Mouse (Mus musculus) lung, embryonic 15.5 days (tissue): ENCODE measurements around the gene Vps8. TPM values are rescaled to one million over a fixed set of nuclear protein-coding genes. Genes with fewer than 3 reads are reported as not detected.
A peak's percentile ranks its signal among the peaks of the same experiment; 100 is the strongest.

Experiments
- ATAC-seq: fragments of 200-750 bp; cut with Nextera tagmentation; 2 replicates; pipeline ENCODE4 v1.8.0; 2017; ENCODE audit warnings: moderate number of reproducible peaks, borderline replicate concordance; ENCODE audit not compliant: low FRiP score, low TSS enrichment; ENCODE audit errors: extremely low read depth
- H3K27ac ChIP-seq: fragments of 300-500 bp; sonication (generic); 2 replicates; pipeline ENCODE4 v1.5.1; 2015; ENCODE audit warnings: moderate library complexity, mild to moderate bottlenecking, inconsistent platforms
- H3K27me3 ChIP-seq: fragments of 300-500 bp; sonication (generic); 2 replicates; pipeline ENCODE4 v1.6.1; 2015; ENCODE audit warnings: inconsistent platforms
- H3K36me3 ChIP-seq: fragments of 300-500 bp; sonication (generic); 2 replicates; pipeline ENCODE4 v1.6.1; 2015; ENCODE audit warnings: inconsistent platforms
- H3K4me1 ChIP-seq: fragments of 300-500 bp; sonication (generic); 2 replicates; pipeline ENCODE4 v1.6.1; 2015; ENCODE audit warnings: inconsistent platforms
- H3K4me2 ChIP-seq: fragments of 300-500 bp; sonication (generic); 2 replicates; pipeline ENCODE4 v1.6.1; 2015; ENCODE audit warnings: inconsistent platforms, mild to moderate bottlenecking, moderate library complexity
- H3K4me3 ChIP-seq: fragments of 300-500 bp; sonication (generic); 2 replicates; pipeline ENCODE4 v1.5.1; 2015; ENCODE audit warnings: mild to moderate bottlenecking, inconsistent platforms
- H3K9ac ChIP-seq: fragments of 300-500 bp; sonication (generic); 2 replicates; pipeline ENCODE4 v1.6.1; 2015; ENCODE audit warnings: inconsistent platforms
- H3K9me3 ChIP-seq: fragments of 300-500 bp; sonication (generic); 2 replicates; pipeline ENCODE4 v1.6.1; 2016; ENCODE audit warnings: inconsistent platforms
- WGBS: fragments of 180-500 bp; shearing (Covaris S2); methylation state at CpG from one replicate; pipeline ENCODE4 v1.1.7; 2015; 5-methylcytosine and 5-hydroxymethylcytosine counted together
- polyA plus RNA-seq: library from polyadenylated mRNA; unstranded; fragments of >200 nt; fragmentation: Nextera tagmentation; extraction: Ambion mirVana; gene quantifications from 2 replicates; pipeline ENCODE4 v1.2.1, GENCODE M21; 2015

Gene Vps8
- polyA plus RNA-seq, 1 experiment from 2014 or later = 14.3 TPM

DNA sequence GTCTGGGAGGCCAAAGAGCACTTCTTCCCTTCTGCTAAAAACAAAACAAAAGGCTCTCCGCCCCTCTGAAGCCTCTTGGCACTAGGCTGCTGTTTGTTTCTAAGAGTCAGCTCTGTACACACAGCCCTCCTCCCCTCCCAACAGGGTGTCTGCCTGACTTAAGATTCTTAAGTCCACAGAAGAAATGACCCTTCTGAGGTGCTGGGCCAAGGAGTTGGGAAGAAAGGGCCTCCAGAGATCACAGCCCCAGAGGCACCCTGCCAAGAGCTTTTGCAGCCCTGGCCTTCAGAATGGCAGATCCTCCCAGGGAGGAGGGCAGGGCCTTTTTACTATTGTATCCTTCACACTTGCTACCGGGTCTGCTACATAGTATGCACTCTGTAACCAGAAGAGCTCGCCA lies 33.6 kb upstream of the Vps8 start:
- no peak overlapping the region for H3K9ac ChIP-seq
- 17% methylated on average over 3 of the region's 3 CpGs for WGBS
- no peaks in the 10 kb centered on the region for H3K27me3 ChIP-seq
- peaks cover 58% of the 10 kb centered on the region for H3K4me1 ChIP-seq
- no peaks in the 10 kb centered on the region for H3K9me3 ChIP-seq
- ATAC-seq = peak; percentile 60; the same call in 1 of the 2 replicates
- peak overlapping the region; percentile 49 for H3K27ac ChIP-seq
- no peak overlapping the region for H3K4me3 ChIP-seq
- no peak overlapping the region for H3K4me2 ChIP-seq
- H3K36me3 ChIP-seq = no peaks in the 10 kb centered on the region

DNA sequence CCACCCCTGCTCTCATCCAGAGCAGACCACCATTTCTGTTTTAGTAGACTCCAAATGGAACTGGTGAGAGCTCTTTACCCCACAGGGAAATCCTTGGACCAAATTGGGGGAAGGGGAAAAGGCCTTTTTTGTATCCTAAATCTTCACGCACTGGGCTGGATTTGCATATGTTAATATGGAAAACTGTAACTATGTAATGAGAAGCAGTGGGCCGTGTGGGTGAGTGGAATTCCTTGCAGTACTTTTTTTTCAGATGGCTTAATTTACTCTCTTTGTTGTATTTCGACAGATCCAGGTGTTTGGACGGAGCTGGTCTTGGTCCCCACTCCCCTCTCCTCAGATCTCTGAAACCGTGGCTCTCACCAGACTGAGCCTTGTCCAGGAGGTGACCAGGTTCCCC lies 32.2 kb upstream of the Vps8 start:
- Histone ChIP-seq H3K9me3 (no peaks in the 10 kb centered on the region), H3K9ac (no peak overlapping the region), H3K27me3 (no peaks in the 10 kb centered on the region), H3K36me3 (no peaks in the 10 kb centered on the region), H3K27ac (0 out of 2 replicates have a peak overlapping the region, but pooled peaks have one; percentile 16), H3K4me3 (no peak overlapping the region), H3K4me1 (peaks cover 48% of the 10 kb centered on the region), H3K4me2 (no peak overlapping the region)
- WGBS = 67% methylated on average over 5 of the region's 5 CpGs
- ATAC-seq = no peak

GRCm38 (mm10) chr16:21392099-21392498 lies 30.8 kb upstream of the Vps8 start:
- 67% methylated on average over 6 of the region's 6 CpGs for WGBS
- H3K4me3 ChIP-seq = no peak overlapping the region
- H3K9ac ChIP-seq = no peak overlapping the region
- no peak for ATAC-seq
- H3K27me3 ChIP-seq = no peaks in the 10 kb centered on the region
- H3K27ac ChIP-seq = peak overlapping the region; percentile 63
- H3K4me1 ChIP-seq = peaks cover 36% of the 10 kb centered on the region
- H3K36me3 ChIP-seq = no peaks in the 10 kb centered on the region
- no peak overlapping the region for H3K4me2 ChIP-seq
- no peaks in the 10 kb centered on the region for H3K9me3 ChIP-seq

GRCm38 (mm10) chr16:21392517-21393112 lies 30.3 kb upstream of the Vps8 start:
- Histone ChIP-seq H3K4me1 (peaks cover 33% of the 10 kb centered on the region), H3K9me3 (no peaks in the 10 kb centered on the region), H3K4me2 (no peak overlapping the region), H3K27me3 (no peaks in the 10 kb centered on the region), H3K36me3 (no peaks in the 10 kb centered on the region), H3K27ac (peak overlapping the region; percentile 63), H3K4me3 (no peak overlapping the region), H3K9ac (no peak overlapping the region)
- peak; percentile 64 for ATAC-seq
- WGBS = 45% methylated on average over 9 of the region's 9 CpGs

DNA sequence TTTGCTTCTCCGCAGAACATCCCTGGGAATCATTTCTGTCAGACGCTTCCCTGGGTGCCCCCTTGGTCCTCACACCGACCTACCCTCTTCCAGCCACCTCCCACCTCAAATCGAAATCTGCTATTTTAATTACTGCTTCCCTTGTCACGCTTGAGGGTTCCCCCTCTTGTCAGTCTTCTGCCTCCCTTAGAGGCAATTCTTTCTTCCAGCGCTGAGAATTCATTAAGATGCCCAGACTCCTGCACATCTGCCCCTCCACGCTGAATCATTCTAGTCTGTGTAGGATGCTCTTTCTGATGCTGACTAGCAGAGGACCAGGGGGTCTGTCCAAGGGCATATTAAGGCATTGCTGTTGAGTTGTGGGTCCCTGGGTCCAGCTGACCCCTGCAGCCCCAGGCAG lies 27.4 kb upstream of the Vps8 start:
- 61% methylated on average over 7 of the region's 7 CpGs for WGBS
- Histone ChIP-seq H3K27ac (no peak overlapping the region), H3K9ac (no peak overlapping the region), H3K36me3 (no peaks in the 10 kb centered on the region), H3K4me2 (no peak overlapping the region), H3K9me3 (no peaks in the 10 kb centered on the region), H3K4me3 (no peak overlapping the region), H3K27me3 (no peaks in the 10 kb centered on the region), H3K4me1 (peaks cover 27% of the 10 kb centered on the region)
- ATAC-seq = no peak

DNA sequence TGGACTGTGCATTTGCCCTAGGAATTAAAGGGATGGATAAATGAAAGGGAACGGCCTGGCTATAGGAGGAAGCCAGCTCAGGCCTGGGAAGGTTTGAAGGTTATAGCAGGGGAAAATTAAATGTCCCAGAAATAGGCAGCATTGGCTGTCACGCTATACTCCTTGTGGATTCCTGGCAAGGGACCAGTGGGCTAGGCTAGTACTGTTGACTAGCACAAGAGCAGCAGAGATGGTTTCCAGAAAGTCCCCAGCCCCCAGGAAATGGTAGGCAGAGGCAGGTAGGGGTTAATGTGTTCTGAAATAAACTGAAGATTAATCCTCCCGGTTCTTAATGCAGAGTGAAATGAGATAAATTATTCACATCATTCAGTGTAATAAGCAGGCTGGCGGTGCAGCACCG lies 25.2 kb upstream of the Vps8 start:
- Histone ChIP-seq H3K36me3 (no peaks in the 10 kb centered on the region), H3K4me3 (no peak overlapping the region), H3K9ac (no peak overlapping the region), H3K27ac (no peak overlapping the region), H3K27me3 (no peaks in the 10 kb centered on the region), H3K4me1 (peaks cover 21% of the 10 kb centered on the region), H3K4me2 (no peak overlapping the region), H3K9me3 (no peaks in the 10 kb centered on the region)
- 46% methylated on average over 5 of the region's 5 CpGs for WGBS
- no peak for ATAC-seq

GRCm38 (mm10) chr16:21398345-21399051 lies 24.4 kb upstream of the Vps8 start:
- Histone ChIP-seq H3K9ac (no peak overlapping the region), H3K27me3 (no peaks in the 10 kb centered on the region)

DNA sequence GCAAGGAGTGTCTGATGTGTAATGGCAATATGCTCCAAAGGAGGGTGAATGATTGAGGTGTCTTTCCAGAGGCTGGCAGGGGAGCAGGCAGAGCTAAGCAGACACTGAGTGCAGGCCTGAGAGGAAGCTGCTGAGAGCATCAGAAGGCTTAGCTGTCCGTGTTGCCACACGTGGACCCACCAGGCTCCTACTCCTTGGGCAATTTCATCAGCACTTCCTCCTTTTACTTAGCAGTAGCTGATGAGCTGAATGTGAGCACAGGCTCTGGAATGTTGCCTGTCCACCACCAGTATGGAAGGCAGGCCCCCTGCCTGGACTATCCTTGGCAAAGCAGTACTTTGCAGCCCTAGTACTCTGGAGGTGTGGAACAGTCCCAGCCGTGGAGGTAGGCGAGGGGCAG lies 23.0 kb upstream of the Vps8 start:
- ATAC-seq = no peak
- H3K4me2 ChIP-seq = no peak overlapping the region
- no peaks in the 10 kb centered on the region for H3K27me3 ChIP-seq
- H3K27ac ChIP-seq = no peak overlapping the region
- H3K4me1 ChIP-seq = peaks cover 22% of the 10 kb centered on the region
- WGBS = 68% methylated on average over 4 of the region's 4 CpGs
- no peak overlapping the region for H3K4me3 ChIP-seq
- H3K36me3 ChIP-seq = no peaks in the 10 kb centered on the region
- no peaks in the 10 kb centered on the region for H3K9me3 ChIP-seq
- no peak overlapping the region for H3K9ac ChIP-seq

More at GRCm38 (mm10) chr16:21398345-21399051, 24.4 kb upstream of the Vps8 start:
- no peak overlapping the region for H3K4me3 ChIP-seq
- 25% methylated on average over 8 of the region's 8 CpGs for WGBS
- no peak; the same call in 1 of the 2 replicates for ATAC-seq
- peaks cover 21% of the 10 kb centered on the region for H3K4me1 ChIP-seq
- H3K36me3 ChIP-seq = no peaks in the 10 kb centered on the region
- H3K4me2 ChIP-seq = no peak overlapping the region
- no peaks in the 10 kb centered on the region for H3K9me3 ChIP-seq
- no peak overlapping the region; the same call in 1 of the 2 replicates for H3K27ac ChIP-seq

GRCm38 (mm10) chr16:21402068-21402467 lies 20.9 kb upstream of the Vps8 start:
- H3K36me3 ChIP-seq = no peaks in the 10 kb centered on the region
- H3K27ac ChIP-seq = no peak overlapping the region
- no peak for ATAC-seq
- peaks cover 24% of the 10 kb centered on the region for H3K4me1 ChIP-seq
- H3K4me2 ChIP-seq = peak overlapping the region; percentile 21; the same call in 1 of the 2 replicates
- no peaks in the 10 kb centered on the region for H3K27me3 ChIP-seq
- no peaks in the 10 kb centered on the region for H3K9me3 ChIP-seq
- 30% methylated on average over 17 of the region's 17 CpGs for WGBS
- H3K9ac ChIP-seq = no peak overlapping the region
- no peak overlapping the region for H3K4me3 ChIP-seq

DNA sequence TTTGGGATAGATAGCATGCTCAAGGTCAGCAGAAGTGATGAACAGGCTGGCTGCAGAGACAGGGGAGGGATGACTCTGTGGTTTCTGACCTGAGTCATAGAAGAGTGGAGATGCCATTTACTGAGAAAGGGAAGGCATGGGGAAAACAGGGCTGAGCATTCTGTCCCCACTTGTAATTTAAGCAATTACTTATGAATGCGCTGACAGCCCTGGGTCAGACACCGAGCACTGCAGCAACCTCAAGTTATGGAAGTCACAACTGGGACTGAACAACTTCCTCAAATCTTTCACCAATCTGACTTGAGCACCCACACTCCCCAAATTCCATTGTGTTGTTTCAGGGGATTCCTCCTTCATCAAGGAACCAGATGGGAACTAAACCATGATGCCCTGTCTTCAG lies 19.5 kb upstream of the Vps8 start:
- WGBS = 78% methylated on average over 2 of the region's 2 CpGs
- H3K9ac ChIP-seq = no peak overlapping the region
- ATAC-seq = no peak
- H3K4me1 ChIP-seq = peaks cover 15% of the 10 kb centered on the region
- no peaks in the 10 kb centered on the region for H3K27me3 ChIP-seq
- H3K27ac ChIP-seq = no peak overlapping the region
- H3K4me2 ChIP-seq = no peak overlapping the region
- no peaks in the 10 kb centered on the region for H3K36me3 ChIP-seq
- no peak overlapping the region for H3K4me3 ChIP-seq
- no peaks in the 10 kb centered on the region for H3K9me3 ChIP-seq

- Histone ChIP-seq H3K4me1 (peaks cover 12% of the 10 kb centered on the region; the same call in 1 of the 2 replicates), H3K36me3 (no peaks in the 10 kb centered on the region), H3K9me3 (no peaks in the 10 kb centered on the region), H3K27me3 (no peaks in the 10 kb centered on the region), H3K27ac (no peak overlapping the region), H3K4me2 (no peak overlapping the region), H3K4me3 (no peak overlapping the region), H3K9ac (no peak overlapping the region)
- ATAC-seq = no peak
- 59% methylated on average over 5 of the region's 5 CpGs for WGBS
Measured at GRCm38 (mm10) chr16:21404631-21405030, 18.3 kb upstream of the Vps8 start.

DNA sequence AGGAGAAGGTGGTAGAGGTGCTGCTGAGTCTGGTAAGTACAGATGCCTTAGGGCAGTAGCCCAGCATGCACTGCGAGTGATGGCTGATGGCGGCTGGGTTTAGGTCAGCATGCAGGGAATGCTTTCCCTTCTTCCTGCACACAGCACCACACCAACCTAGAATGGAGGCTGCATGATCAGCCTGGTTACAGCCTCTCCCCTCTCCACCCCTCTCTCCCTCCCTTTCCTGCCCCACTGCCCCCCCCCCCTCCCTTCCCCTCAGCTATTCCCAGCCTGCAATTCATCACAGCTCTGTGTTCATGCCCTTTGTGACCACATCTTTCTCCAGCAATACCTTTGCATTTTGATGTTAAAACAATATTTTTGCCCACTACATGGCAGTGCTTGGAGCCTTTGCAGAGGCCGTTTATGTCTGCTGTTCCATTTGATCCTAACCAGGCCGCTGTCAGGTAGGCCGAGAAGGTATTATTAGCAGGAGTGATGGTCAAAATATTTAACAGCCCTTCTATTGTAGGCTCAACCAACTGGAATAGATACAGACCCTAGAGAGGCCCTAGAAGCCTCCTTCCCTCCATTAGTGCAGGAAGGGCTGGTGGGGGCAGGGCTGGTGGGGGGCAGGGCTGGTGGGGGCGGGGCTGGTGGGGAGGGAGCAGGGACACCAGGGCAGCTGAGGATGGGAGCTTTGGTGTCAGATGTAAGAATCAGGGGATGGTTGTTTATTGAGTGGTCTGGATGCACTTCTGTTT lies 17.5 kb upstream of the Vps8 start:
- no peak overlapping the region for H3K9ac ChIP-seq
- H3K36me3 ChIP-seq = no peaks in the 10 kb centered on the region
- no peak overlapping the region for H3K4me2 ChIP-seq
- H3K9me3 ChIP-seq = no peaks in the 10 kb centered on the region
- no peaks in the 10 kb centered on the region for H3K27me3 ChIP-seq
- WGBS = 52% methylated on average over 6 of the region's 6 CpGs
- H3K4me3 ChIP-seq = no peak overlapping the region
- ATAC-seq = no peak
- peaks cover 12% of the 10 kb centered on the region; the same call in 1 of the 2 replicates for H3K4me1 ChIP-seq
- no peak overlapping the region for H3K27ac ChIP-seq
